36 mouse cellular contexts compared by ENCODE assay signal in genomic region chr5:92327367-92327766, GRCm38 (mm10). TPM values are rescaled to one million over a fixed set of nuclear protein-coding genes. Genes with fewer than 3 reads are reported as not detected.
DNase-seq lines count a peak whose midpoint lies in the region; ATAC-seq lines count a peak whose summit lies in the region.
"Had no signal": no experiment of that assay in that cellular context is flagged by ENCODE, and none has a peak within 500 bp of the region (broad histone marks: within the 10 kb centered on the region; RNA-seq: fewer than 3 reads in every experiment).

No protein-coding gene starts in this region.

- peaks cover 14% of the 10 kb centered on the region for H3K4me1 ChIP-seq in brown adipose tissue, adult 24 weeks (ENCODE audit: control insufficient read depth, insufficient read depth, insufficient read length, low read length)
- H3K4me1 ChIP-seq: forebrain, embryonic 10.5 days; hindbrain, embryonic 12.5 days; midbrain, embryonic 12.5 days had no signal

- H3K27ac ChIP-seq in brown adipose tissue, adult 24 weeks (replicated peaks; ENCODE audit: low read depth, low read length), result peak overlapping the region; percentile 67; the same call in 1 of the 2 replicates
- H3K27ac ChIP-seq: embryonic facial prominence, embryonic 13.5 days; forebrain, embryonic 10.5 days; forebrain, embryonic 15.5 days; heart, embryonic 13.5 days; hindbrain, embryonic 12.5 days; hindbrain, postnatal 0 days; layer of hippocampus, adult 2 months; liver, embryonic 14.5 days; midbrain, embryonic 12.5 days had no signal

- DNase-seq in thymus, postnatal 0 days (ENCODE audit: low spot score), result peak; percentile 7
- DNase-seq in thymus, postnatal 36 days, result no peak
- no peak for DNase-seq in heart, postnatal 14 days
- no peak for DNase-seq in c-Kit-positive CD71-positive TER-119-positive erythroid progenitor cells, embryonic 14.5 days (ENCODE audit: low spot score)
- DNase-seq in layer of hippocampus, postnatal 10 days (ENCODE audit: low spot score in 2 of 2), result no peak
- DNase-seq in heart, postnatal 4 days, result no peak
- DNase-seq: adrenal gland, postnatal 14 days; cerebellum, adult 8-10 months; gastrocnemius, postnatal 36 days; heart, postnatal 10 days; kidney, postnatal 25 days; left cerebral cortex, postnatal 4 days; lung, embryonic 14.5 days had no signal

- ATAC-seq in inflammation-experienced regulatory T-cells, adult 6 months, result peak; percentile 67
- ATAC-seq: forebrain, embryonic 15.5 days; hindbrain, postnatal 0 days; intestine, postnatal 0 days had no signal

- peak overlapping the region; percentile 15; the same call in 1 of the 2 replicates for H3K4me3 ChIP-seq in brown adipose tissue, adult 24 weeks (ENCODE audit: insufficient read depth, low read depth, low read length)
- H3K4me3 ChIP-seq: embryonic facial prominence, embryonic 13.5 days; forebrain, embryonic 10.5 days; forebrain, embryonic 15.5 days; heart, embryonic 13.5 days; hindbrain, embryonic 12.5 days; layer of hippocampus, adult 2 months; megakaryocyte, embryonic 14.5 days; midbrain, embryonic 12.5 days; myocyte had no signal

- intact Hi-C loops in heart, postnatal 14 days (cut with DNase I), result no loop called here

RNA-seq across cellular contexts. Expression of gene Cxcl9, which starts 0.5 kb away (rescaled TPM):
- polyA plus RNA-seq in thymus, postnatal 0 days (2015; fragmentation: Nextera tagmentation; extraction: Ambion mirVana), result 2.9 and 4.2 TPM in 2 replicates
- 15.5 and 47.1 TPM in 2 replicates for polyA plus RNA-seq in brown adipose tissue, adult 24 weeks (2012; ENCODE audit: insufficient read depth, insufficient read length, missing spikeins)
- under 1 TPM in 1 of 3 experiments, not detected in 2; 0.99 TPM for polyA plus RNA-seq in inflammation-experienced regulatory T-cells, adult 6 months (2017; shearing (Covaris generic))
- under 1 TPM; 0.57 to 0.88 TPM for total RNA-seq in heart, postnatal 14 days (2021)
- total RNA-seq in layer of hippocampus, postnatal 10 days (2021), result not detected
- total RNA-seq in heart, postnatal 4 days (2021), result under 1 TPM; 0.26 to 0.74 TPM
- total RNA-seq: CH12.LX; ES-E14; hindbrain, postnatal 0 days; layer of hippocampus, adult 2 months; layer of hippocampus, postnatal 25 days; left cerebral cortex, postnatal 4 days; midbrain, postnatal 0 days had no signal
- polyA plus RNA-seq: embryonic facial prominence, embryonic 13.5 days; forebrain, embryonic 10.5 days; forebrain, embryonic 15.5 days; heart, embryonic 13.5 days; hindbrain, embryonic 12.5 days; hindbrain, postnatal 0 days; kidney, embryonic 14.5 days; lung, embryonic 14.5 days; midbrain, embryonic 12.5 days; midbrain, postnatal 0 days; neural tube, embryonic 14.5 days; stomach, embryonic 14.5 days had no signal

RNA-seq across cellular contexts. Expression of gene Art3, which starts 4.3 kb away (rescaled TPM):
- polyA plus RNA-seq in thymus, postnatal 0 days (2015; fragmentation: Nextera tagmentation; extraction: Ambion mirVana), result 4.2 and 6.5 TPM in 2 replicates
- polyA plus RNA-seq in brown adipose tissue, adult 24 weeks (2012; ENCODE audit: insufficient read depth, insufficient read length, missing spikeins), result 163 and 220 TPM in 2 replicates
- 10 to 100 TPM in 2 of 3 experiments, 1 to 10 TPM in 1; 8.3 to 26.9 (median 19.1) TPM for polyA plus RNA-seq in inflammation-experienced regulatory T-cells, adult 6 months (2017; shearing (Covaris generic))
- 100 to 1,000 TPM; 620 to 781 TPM for total RNA-seq in heart, postnatal 14 days (2021)
- 1 to 10 TPM; 6.7 to 9.5 TPM for total RNA-seq in layer of hippocampus, postnatal 10 days (2021)
- 100 to 1,000 TPM; 284 to 319 TPM for total RNA-seq in heart, postnatal 4 days (2021)

RNA-seq across cellular contexts. Expression of gene Sdad1, which starts 17.1 kb away (rescaled TPM):
- polyA plus RNA-seq in thymus, postnatal 0 days (2015; fragmentation: Nextera tagmentation; extraction: Ambion mirVana), result 35.5 and 41.4 TPM in 2 replicates
- 4.2 and 5.8 TPM in 2 replicates for polyA plus RNA-seq in brown adipose tissue, adult 24 weeks (2012; ENCODE audit: insufficient read depth, insufficient read length, missing spikeins)
- polyA plus RNA-seq in inflammation-experienced regulatory T-cells, adult 6 months (2017; shearing (Covaris generic)), result 10 to 100 TPM; 30.5 to 59.4 (median 50.2) TPM
- 10 to 100 TPM; 12.4 to 13.9 TPM for total RNA-seq in heart, postnatal 14 days (2021)
- 10 to 100 TPM; 23.7 to 25.9 TPM for total RNA-seq in layer of hippocampus, postnatal 10 days (2021)
- total RNA-seq in heart, postnatal 4 days (2021), result 10 to 100 TPM; 20.0 to 21.7 TPM

RNA-seq across cellular contexts. Expression of gene Cxcl10, which starts 21.3 kb away (rescaled TPM):
- polyA plus RNA-seq in thymus, postnatal 0 days (2015; fragmentation: Nextera tagmentation; extraction: Ambion mirVana), result 96.0 and 127 TPM in 2 replicates
- polyA plus RNA-seq in brown adipose tissue, adult 24 weeks (2012; ENCODE audit: insufficient read depth, insufficient read length, missing spikeins), result 2.7 TPM in 1 of 2 replicates, not detected in the other
- polyA plus RNA-seq in inflammation-experienced regulatory T-cells, adult 6 months (2017; shearing (Covaris generic)), result 10 to 100 TPM; 18.3 to 32.3 (median 19.9) TPM
- total RNA-seq in heart, postnatal 14 days (2021), result under 1 TPM in 1 of 2 experiments, not detected in 1; 0.80 TPM
- total RNA-seq in layer of hippocampus, postnatal 10 days (2021), result not detected
- under 1 TPM in 1 of 2 experiments, not detected in 1; 0.47 TPM for total RNA-seq in heart, postnatal 4 days (2021)
- total RNA-seq: heart, adult 8-10 months; hindbrain, postnatal 0 days; layer of hippocampus, adult 2 months; layer of hippocampus, postnatal 25 days; left cerebral cortex, postnatal 4 days; midbrain, postnatal 0 days had no signal
- polyA plus RNA-seq: forebrain, embryonic 10.5 days; lung, embryonic 14.5 days; midbrain, embryonic 12.5 days; neural tube, embryonic 14.5 days; testis, adult 2 months had no signal

RNA-seq across cellular contexts. Expression of gene Naaa, which starts 49.4 kb away (rescaled TPM):
- polyA plus RNA-seq in thymus, postnatal 0 days (2015; fragmentation: Nextera tagmentation; extraction: Ambion mirVana), result 12.6 and 13.4 TPM in 2 replicates
- 18.1 and 22.8 TPM in 2 replicates for polyA plus RNA-seq in brown adipose tissue, adult 24 weeks (2012; ENCODE audit: insufficient read depth, insufficient read length, missing spikeins)
- polyA plus RNA-seq in inflammation-experienced regulatory T-cells, adult 6 months (2017; shearing (Covaris generic)), result 10 to 100 TPM; 10.3 to 13.2 (median 11.2) TPM
- total RNA-seq in heart, postnatal 14 days (2021), result 10 to 100 TPM; 11.1 to 12.4 TPM
- total RNA-seq in layer of hippocampus, postnatal 10 days (2021), result 10 to 100 TPM; 28.8 to 32.0 TPM
- total RNA-seq in heart, postnatal 4 days (2021), result 10 to 100 TPM in 1 of 2 experiments, 1 to 10 TPM in 1; 9.9 to 11.3 TPM

Comparison
In these comparisons a context has a peak if more than half of its experiments do, and no peak if none do; other contexts are left out.
1. RNA of gene Art3, which starts 4.3 kb away (total RNA-seq): 620 to 781 TPM in heart, postnatal 14 days and 284 to 319 TPM in heart, postnatal 4 days; 6.7 to 9.5 TPM in layer of hippocampus, postnatal 10 days; every median in the first group is over 10 times any median in the second.